Mouse (Mus musculus) left cerebral cortex, postnatal 10 days (tissue): ENCODE measurements at regions not wholly inside any gene's neighbourhood (a gene's known extent, or its start where the extent isn't known, plus 50 kb on each side); places are given as distances from the start of the nearest gene placed in this dataset.

ENCODE experiments used
- DNase-seq, 2 experiments: peaks; one replicate each; pipeline ENCODE4 v3.0.0; 2021 to 2022; ENCODE audit warnings: low spot score in 2 of 2, mixed read lengths in 1 of 2; ENCODE audit errors: extremely low spot score in 1 of 2
- intact Hi-C: fragments of 180-260 bp; cut with DNase I; formaldehyde crosslinking; loops from one replicate; pipeline ENCODE4 v1.15.1; 2025

DNA sequence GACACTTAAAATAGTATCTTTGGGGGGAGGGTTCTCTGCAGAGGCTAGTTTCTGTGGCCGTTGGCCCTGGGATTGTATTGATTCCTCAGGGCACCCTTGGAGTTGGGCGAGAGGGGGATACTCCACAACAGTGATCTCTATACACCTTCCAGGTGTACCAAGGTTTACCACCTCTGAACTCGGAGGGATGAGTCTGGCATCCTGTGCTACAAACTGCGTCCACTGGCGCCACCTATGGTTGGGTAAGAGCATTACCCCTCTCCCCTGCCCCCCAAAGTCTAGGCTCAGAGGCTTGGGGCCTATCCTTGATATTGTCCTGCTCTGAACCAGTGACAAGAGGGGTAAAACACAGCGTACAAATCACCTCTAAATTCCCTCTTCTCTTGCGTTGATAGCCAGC is 62.2 kb downstream of the Gm17728 start:
- no peak for DNase-seq

DNA sequence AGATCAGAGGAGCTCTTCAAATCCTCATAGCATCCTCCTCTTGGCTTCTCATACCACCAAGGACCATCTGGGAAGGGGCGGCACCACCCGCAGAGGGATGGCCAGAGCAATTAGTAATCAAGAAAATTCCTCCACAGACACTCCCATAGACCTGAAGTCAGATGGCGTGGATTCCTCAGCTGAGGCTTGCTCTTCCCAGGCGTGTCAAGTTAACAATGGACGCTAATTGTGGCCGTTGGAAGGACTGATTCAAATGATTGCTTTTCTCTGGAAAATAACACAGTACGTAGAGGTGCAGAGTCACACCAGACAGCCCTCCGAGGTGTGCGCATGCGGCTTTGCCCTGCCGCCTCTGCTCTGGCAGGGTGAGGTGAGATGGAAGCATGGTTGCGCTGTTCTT is 62.7 kb downstream of the Gm17728 start:
- no peak for DNase-seq
- intact Hi-C loops, result no loop called here

More for the DNA sequence above, 62.2 kb downstream of the Gm17728 start:
- intact Hi-C loops, result no loop called here

GRCm38 (mm10) chr17:9529340-9529739 is 107.5 kb downstream of the Gm17728 start:
- no peak for DNase-seq
- intact Hi-C loops, result no loop called here

GRCm38 (mm10) chr17:9536090-9536489 is 114.2 kb downstream of the Gm17728 start:
- DNase-seq, result no peak
- intact Hi-C loops, result no loop called here

- no peak for DNase-seq
- intact Hi-C loops, result no loop called here
Measured at GRCm38 (mm10) chr17:9538371-9538770, 116.5 kb downstream of the Gm17728 start.

DNA sequence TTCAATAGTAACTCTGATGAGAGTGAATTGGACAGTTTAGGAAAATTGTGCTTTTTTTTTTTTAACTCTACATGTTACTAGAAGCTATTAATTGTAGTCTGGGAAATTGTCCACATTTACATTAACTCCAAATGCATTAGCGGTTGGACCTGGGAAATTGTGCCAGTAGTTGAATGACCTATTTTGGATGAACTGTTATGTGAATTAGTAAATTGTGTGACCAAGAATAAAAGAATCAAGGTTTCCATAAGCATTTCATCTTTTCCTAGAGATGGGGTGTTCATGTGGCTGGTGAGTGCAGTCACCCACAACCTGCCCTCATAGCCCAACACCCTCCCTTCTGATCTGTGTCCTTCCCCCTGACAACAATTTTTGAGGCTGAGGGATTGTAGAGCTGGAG is 118.3 kb downstream of the Gm17728 start:
- no peak for DNase-seq
- intact Hi-C loops, result no loop called here

DNA sequence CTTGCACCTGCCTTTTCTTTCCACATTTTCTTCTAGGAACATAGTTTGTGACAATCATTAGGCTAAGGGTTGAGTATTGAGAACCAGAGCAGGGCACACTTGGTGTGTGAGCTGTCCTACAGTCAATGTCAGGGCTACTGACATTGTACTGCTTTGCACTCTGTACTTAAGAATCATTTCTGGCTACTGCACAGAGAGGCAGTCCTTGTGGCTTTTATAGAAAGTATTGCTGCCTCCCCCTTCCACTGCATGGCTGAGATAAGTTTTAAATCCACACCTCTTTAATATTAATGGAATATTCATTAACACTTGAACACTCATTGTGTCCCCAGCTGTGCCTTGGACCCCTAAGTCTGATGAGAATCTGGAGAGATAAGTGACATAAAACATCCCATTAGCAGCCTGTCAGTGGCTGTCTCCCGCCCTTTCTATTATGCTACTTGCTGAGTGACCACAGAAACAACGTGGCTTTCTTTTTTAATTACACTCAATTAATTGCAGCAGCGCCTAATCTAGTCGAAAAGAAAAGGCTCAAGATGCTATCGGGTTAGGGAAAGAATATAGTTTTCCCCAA is 121.5 kb downstream of the Gm17728 start:
- intact Hi-C loops, result no loop called here

DNA sequence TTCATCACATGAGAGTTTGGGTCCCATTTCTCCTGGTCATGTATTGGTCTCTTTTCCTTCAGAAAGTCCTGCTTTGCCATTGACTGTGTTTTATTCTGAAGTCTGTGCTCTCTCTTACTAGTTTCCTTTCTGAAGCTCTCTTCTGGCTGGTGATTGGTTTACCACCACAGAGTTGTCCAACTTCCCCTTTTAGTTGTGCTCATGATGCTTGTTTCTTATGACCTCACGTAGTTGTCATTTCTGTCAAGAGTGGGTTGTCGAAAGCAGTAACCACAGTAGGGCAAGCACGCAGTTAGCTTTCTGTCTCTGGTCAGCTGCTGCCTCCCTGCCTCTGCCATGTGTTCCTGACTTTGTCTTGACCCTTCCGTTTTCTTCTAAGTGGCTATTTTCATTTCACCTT is 112.0 kb downstream of the Pabpc6 start:
- DNase-seq, result no peak
- intact Hi-C loops, result no loop called here

More for the DNA sequence above, 121.5 kb downstream of the Gm17728 start:
- DNase-seq, result no peak

DNA sequence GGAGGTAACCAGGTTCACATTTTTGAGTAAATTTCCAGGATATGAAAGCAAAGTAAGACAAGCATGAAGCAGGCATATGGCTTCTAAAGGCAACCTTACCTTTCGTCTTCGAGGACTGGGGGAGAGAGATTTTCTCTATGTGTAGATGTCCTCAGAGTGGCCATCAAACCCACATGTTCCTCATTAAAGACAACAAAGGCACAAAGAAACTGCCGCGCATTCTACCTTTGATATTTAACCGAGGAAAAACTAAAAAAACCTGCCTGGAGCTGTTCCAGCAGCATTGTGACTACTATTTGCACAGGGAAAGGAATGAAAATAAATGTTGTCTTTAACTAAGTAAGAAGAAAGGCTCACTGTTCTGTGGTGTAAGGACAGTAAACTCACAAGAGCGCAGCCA is 102.7 kb downstream of the Pabpc6 start:
- DNase-seq, result no peak
- intact Hi-C loops, result no loop called here

DNA sequence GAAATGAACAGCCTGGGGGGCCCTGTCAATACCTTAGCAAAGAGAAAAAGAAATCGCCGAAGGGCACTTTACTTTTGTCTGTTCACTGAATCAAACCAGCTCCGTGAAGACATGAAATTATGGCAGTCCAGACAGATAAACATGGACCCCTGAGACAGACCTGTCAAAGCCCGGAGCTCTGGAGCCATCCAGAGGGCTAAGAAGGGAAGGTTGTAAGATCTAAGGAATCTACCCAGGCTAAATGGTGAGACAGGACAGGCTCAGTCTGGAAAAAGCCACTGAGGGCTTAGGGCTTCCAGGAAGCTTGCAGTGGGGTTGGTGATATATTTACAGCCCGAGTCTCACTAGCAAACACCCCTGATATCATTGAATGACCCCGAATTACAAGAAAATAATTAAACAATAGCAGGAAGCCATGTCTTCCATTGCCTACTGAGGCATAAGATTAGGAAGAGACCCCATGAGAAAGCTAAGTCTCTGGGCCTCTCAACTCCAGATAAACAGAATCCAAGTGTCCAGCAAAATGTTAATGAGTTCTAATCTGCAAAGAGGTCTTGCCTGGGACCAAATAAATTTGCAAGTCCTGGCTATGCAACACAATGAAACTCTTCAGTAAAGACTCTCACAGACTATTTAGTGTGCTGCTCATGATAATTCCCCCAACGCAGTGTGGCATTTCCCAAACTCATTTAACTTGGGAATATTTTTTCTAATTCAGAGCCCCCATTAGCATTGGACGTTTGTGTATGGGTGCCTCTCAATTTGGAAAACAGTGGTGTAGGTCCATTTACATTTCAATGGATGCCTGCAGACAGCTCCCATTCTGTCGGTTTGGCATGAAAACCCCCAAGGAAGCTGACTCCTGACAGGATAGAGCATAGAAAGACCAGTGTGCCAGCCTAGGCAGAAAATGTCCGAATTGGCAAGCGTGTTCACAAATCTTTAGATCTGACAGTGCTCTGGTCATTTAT is 89.8 kb downstream of the Pabpc6 start:
- DNase-seq, result peak in 1 of 2 experiments; percentile 71
- intact Hi-C loops, result loop anchor here (2.0 kb wide), 1 partner anchor 411 kb away; no protein-coding TSS in a partner anchor

- intact Hi-C loops, result no loop called here
- no peak for DNase-seq
Measured at GRCm38 (mm10) chr17:9598131-9598530, 71.4 kb downstream of the Pabpc6 start.

DNA sequence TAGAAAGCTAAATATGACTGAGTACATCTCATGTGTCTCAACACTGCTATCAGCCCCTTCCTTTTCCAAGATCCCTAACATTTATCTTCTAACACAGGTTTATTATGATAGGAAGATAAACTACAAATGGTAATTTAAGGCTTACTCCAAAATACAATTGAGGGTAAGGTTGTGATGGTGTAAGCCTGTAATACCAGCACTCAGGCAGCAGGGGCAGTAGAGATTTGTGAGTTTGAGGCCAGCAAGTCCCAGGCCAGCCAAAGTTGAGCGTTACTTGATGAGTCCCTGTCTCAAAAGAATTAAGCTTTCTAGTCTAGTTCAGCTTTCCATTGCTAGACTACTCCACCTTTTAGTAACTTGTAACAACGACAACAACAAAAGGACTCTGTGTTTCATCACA is 69.1 kb downstream of the Pabpc6 start:
- intact Hi-C loops, result no loop called here
- no peak for DNase-seq
